Mouse (Mus musculus) stomach, postnatal 0 days (tissue): ENCODE data around the gene Rasl11b.

Experiments used
- CTCF ChIP-seq: IDR thresholded peaks from 2 replicates; pipeline ENCODE4 v1.5.1; 2016; ENCODE audit warnings: antibody characterized with exemption, low read depth, mild to moderate bottlenecking, moderate library complexity
- EP300 ChIP-seq: optimal IDR thresholded peaks from 2 replicates; pipeline ENCODE3; 2016; ENCODE audit warnings: antibody characterized with exemption

DNA sequence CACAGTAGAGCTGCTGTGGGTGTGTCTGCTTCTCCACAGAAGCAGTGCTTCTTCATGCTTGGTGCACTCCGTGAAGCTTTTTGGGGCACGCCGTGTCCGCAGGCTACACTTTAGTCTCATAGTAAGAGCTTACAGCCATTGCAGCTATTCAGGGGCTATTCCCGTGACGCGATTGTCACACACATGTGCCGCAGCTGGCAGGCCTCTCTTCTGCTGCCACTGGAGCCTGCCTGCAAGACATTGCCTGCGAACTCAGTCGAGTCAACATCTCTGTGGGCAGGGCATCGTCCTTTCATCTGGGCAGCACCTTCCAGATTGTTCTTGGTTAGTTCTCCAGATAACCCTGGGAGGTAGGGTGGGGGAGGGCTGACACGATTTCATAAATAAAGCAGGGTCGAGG, 4.7 kb downstream of the Rasl11b start:
- TF ChIP-seq CTCF (no peak), EP300 (no peak)
